Mouse (Mus musculus) testis, postnatal 10 days (tissue): Measurements from ENCODE around the gene Arhgap42.

Source experiments
- DNase-seq: peaks from one replicate; pipeline ENCODE4 v3.0.0; 2021; ENCODE audit warnings: low spot score

Arhgap42 gene

DNA sequence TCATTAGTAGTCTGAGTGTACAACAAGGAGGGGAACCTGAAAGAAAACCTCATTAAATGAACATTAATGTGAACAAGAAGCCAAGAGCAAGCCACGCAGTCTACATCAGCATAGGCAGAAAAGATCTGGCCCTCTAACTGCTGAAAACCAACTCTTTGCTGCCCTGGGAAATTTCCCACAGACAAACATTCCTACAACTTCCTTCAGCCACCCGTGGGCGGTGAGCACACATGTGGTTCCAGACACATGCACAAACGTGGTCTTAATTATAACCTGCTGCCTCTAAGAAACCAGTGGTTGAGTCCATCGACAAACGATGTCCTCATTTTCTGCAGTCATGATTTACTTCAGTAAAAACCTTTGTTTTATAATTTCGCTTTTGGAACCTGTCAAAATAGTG lies 96.3 kb downstream of the Arhgap42 start:
- no peak for DNase-seq

DNA sequence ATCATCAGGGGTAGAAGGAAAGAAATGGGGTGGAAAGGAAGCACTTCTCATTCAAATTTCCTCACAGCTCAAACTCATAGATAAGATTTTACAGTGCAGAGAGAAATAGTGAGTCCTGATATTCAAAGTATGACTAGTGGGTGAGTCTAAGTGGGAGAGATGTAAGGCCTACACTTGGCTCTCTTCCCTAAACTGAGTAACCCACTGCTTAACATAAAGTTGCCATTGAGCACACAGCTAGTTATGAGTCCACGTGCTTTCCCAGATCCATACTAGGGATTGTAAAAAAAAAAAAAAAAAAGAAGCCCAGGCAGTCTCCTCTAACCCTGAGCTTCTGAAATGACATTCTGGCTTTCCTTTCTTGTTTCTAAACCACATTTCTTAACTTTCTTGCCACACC lies 96.8 kb downstream of the Arhgap42 start:
- DNase-seq: no peak

DNA sequence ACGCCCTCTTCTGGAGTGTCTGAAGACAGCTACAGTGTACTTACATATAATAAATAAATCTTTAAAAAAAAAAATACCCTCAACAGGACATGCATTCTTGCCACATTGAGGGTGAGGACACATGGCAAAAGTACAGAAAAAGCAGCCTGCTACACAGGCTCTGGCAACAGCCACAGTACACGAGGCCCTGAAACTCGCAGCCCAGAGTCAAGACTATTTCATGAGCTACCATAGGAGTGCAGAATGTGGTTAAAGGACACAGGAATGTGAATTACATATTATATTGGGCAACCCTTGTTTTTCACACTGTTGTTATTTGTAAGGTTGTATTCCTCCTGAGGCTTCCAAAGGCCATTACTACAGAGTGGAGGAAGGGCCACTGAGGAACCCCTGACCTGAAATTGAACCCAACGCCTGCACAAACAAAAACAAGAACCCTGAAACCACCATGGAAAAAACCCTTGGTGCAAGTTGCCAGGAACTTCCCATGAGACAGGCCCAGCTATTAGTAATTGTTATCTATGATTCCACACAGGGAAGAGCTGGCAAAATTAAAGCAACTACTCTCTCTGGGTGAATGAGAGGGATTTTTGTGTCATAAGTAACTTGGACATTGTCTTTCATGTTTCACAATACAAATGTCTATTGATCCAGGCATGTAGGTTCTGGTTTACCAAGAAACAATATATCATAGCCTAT lies 109.8 kb downstream of the Arhgap42 start:
- DNase-seq: no peak

DNA sequence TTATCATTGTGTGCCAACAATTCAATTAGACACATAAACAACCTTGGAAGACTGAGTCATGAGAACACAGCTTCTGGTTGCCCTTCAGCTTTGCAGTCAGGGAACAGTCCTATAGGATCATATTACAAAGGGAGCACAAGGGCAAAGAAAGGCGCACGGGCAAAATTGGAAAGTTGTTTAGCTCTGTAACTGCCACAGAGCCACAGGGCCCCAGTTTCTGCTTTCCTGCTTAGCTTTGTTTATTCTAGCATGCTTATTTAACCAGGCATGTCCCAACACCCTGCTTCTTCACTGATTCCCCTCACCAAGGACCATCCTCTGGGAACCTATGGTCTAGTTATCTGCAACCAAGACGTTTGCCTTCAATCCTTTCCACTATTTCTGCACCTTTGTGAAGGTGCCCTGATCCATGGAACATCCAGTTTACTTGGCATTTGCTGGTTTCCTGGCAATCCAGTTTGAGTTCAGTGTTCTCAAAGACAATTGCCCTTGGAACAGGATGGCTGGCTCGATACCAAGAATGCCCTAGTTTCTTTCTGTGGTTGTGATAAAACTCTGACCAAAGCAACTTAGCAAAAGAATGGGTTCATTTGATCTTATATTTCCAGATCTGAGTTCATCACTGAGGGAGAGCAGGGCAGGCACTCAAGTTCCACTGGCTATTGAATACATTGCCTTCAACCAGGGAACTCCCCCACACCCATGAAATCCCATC lies 111.7 kb downstream of the Arhgap42 start:
- peak; percentile 41 for DNase-seq

DNA sequence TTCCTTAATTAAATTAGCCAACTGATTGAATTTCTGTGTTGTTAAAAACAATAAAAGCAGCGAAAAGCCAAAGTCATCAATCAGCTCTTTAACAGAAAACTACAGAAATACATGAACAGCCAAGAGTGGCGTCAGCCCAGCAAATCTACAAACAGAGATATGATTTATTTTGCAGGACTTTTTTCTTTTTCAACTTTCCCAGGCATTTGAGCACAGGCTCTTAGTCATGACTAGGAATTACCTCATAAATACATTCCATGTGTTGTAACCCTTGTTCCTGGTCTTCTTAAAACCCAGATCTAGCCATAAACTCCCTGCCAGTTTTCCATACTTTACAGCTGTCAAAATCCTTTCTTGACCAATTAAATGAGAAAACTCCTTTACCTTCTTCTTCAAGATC lies 114.7 kb downstream of the Arhgap42 start:
- DNase-seq: no peak

DNA sequence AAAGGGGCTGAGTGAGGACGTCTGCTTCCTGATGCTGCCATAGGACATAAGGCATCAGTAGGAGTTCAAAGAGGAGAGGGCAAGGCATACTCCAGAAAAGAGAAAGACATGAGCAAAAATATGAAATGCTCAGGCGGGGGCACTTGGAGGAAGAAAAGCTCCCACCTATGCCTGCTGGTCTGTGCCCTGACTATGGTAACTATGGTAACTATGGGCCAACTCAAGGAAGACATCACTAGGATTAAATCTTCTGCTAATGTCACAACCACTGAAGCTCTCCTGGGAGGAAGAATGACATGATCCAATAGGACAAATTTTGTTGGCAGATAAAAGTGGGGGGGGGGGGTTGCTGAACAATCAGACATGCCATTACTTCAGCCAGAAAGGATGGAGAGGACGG lies 124.6 kb downstream of the Arhgap42 start:
- DNase-seq: no peak

DNA sequence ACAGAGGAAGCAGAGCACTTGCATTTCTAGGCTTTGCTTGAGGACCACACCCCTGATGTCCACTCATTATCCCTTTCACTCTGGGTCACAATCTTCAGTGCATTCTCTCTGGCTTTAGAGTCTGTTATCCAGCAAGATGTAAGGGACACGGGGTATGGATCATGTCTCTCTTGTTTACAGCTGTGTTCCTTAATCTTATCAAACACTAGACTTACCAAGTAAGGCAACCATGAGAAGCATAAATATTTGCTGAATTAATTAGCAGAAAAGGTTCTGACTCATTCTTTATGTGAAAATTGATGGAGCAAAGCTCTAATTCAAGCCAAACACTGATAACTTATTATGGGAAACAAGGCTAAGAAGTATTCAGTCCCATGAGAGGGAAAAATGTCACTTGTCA lies 125.1 kb downstream of the Arhgap42 start:
- DNase-seq: no peak

DNA sequence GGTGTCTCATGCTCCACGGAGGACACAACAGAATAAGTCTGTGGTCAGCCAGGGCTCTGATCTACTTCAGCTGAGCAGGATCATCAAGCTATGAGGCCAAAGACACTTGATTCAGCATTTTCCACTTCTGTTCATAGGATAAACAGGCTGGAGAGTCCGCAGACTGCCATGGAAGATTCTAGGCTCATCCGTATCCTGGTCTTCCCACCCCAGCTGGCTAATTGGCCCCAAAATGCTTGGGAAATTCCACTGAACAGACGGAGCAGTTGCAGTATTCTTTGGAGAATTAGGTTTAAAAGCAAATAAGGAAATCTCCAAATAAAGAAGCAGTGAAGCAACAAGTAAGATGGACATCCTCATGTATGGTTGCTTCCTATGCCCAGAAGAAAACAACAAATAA lies 126.0 kb downstream of the Arhgap42 start:
- DNase-seq: no peak

DNA sequence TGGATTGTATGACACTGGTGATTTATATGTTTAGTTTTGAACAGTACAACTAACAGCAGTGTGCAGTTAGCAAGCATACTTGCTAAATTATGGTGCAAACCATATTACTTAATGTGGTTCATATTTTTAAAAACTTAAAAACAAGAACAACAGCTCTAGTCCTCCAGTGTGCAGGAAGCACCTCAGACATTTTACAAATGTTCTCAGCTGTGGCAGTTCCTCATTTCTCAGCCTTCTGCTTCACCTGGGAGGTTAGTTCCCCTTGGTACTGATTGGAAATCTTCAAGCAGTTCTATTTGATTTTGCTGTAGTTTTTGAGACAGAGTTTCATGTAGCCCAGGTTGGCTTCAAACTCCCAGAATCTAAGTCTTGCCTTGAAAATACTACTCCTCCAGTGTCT lies 131.2 kb downstream of the Arhgap42 start:
- no peak for DNase-seq

DNA sequence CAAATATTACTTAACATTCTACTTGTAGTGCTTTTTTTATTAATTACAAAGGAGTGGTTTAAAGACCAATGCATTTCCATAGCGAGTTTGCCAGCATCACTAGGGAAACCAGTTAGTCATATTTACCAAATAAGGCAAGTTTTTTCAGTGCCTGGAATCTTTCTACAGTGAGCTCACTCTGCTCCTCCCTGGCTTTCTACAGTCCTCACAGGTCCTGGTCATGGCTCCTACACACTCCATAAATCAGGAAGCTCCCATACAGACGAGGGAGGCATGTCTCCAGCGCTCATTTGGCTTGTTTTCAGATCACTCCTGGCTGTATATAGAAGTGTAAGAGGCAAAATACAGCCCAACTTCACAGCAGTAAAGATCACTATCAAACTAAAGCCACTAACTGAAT lies 134.1 kb downstream of the Arhgap42 start:
- no peak for DNase-seq

DNA sequence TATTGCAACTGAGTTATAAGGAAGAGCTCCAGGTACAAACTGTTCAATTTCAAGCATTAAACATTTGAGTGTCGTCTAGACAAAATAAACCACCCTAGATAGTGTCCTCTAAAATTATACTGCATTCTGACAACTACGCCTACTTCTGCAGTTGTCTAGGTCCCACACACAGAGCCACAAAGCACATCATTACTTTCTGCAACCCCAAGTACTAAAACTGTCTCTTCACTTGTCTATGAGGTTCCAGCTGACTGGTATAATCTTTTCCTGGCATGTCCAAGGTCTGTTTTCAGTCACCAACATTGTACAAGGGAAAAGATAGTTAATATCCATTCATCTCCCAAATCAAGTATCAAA lies 136.8 kb downstream of the Arhgap42 start:
- DNase-seq: no peak

DNA sequence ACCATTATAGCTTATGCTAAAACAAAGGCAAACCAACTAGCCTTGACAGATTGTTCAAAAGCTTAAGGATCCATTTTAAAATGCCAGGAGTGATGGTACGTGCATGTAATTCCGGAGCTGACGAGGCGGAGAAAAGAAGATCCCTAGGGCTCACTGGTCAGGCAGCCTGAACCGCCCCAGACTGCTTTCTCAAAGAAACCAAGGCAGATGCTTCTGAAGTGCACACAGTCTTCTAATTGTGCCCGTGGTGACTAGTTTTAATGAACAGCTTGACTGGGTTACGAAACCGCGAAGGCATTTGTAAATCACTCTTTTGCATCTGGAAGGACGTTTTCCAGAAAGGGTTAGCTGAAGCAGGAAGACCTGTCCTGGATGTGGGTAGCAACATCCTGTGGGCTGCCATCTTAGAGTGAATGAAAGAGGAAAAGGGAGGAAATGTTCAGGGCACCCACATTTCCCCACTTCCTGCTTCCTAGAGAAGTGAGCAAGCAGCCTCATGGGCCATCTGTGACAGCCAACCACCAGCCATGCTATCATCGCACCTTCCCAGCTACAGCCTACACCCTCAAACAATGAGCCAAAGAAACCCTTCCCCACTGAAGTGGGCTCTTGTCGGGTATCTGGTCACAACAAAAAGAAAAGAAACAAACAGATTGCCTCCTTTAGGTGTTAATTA lies 137.3 kb downstream of the Arhgap42 start:
- DNase-seq: no peak

DNA sequence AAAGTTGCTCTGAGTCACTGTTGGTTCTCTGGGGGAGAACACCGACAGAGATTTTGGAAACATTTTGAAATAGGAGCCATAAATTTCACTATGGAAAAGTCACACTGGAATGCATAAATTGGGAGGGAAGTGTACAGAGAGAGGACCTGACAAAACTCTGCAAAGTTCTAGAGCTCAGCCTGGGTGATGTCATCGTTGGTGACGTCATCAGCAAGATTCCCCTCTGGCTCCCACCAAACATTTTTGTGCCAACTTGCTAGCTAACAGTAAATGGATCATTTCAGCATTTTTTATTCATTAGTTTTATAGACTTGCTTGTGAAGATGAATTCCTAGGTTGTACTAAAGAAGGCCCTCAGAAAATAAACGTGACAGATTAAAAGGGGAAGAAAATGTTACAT lies 137.8 kb downstream of the Arhgap42 start:
- DNase-seq: no peak

DNA sequence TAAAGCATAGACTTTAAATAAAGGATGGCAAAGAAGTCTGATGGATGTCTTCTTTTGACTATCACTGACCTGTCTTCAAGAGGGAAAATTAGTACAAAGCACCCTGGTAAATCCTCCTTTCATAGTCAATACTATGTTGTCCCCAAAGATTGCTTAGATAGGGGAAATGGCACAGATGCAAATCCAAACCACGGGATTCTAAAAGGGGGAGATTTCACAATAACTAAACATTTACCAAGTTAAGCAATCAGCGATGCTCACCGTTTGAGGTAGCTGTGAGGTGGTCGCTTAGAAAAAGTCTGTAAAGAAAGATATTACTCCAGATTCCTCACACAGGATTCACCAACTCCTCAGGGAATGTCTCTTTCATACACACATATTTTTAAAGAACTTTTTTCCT lies 141.1 kb downstream of the Arhgap42 start:
- DNase-seq: no peak

DNA sequence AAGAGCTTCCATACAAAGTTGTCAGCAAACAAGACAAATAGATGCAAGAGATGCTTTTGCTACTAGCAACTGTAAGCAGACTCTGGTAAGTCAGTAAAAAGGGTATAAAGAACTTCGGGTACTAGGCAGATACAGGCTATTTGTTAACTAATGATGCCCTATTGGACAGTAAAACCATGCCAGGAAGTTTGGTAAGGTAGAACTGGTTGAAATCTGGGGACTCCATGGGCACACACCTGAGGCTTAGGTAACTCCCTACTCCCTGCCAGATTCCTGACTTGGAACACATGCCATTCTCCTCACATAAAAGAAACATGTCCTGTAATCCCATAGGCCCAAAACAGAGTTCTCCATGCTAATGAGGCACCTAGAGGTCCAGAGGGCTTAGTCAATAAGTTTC lies 142.1 kb downstream of the Arhgap42 start:
- DNase-seq: no peak

DNA sequence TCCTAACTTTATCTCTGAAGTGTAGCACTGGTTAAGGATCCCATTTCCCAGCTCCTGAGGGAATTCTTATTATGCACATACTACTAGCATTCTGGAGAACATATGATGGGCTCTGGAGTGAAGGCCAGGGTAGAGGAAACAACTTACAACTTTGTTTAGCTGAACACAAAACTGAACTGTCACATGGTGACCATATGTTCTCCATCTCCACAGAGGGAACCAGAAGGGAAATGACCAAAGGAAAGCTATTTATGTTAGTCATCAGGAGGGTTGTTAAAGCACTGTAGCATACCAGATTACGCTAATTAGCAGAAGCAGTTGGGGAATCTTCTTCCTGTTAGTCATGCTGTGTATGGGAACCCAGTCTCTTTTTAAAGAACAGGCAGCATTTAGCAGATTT lies 145.8 kb downstream of the Arhgap42 start:
- DNase-seq: no peak

DNA sequence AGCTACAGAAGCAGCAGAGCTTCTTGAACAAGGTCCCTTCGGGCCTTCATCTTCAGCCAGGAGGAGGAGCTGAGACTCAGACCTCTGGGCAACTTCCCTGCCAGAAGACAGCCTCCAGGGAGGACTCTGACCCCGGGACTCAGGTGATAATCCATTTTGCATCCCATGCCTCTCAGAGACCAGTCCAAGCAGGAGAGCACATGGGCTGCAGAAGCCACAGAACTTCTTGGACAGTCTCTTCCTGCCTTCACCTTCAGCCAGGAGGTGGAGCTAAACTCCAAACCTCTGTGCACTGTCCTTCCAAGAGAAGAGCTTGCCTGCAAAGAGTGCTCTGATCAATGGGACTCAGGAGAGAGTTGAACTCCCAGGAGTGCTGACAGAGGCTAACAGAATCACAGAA lies 155.5 kb downstream of the Arhgap42 start:
- DNase-seq: no peak

DNA sequence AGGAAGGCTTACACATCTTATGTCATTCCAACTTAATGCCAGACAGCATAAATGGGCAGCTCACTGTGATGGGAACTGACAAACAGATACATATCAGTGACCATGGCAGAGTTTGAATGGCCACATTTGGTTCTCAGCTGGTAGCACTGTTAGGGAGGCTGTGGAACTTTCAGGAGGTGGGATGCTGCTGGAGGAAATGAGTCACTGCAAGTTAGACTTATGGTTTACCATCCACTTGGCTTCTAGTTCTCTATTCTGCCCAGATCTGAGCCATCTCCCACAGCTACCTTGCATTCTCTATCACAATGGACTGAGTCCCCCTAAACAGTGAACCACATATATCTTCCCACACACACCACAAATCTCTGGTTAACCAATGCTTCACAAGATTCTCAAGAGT lies 186.0 kb downstream of the Arhgap42 start:
- no peak for DNase-seq

DNA sequence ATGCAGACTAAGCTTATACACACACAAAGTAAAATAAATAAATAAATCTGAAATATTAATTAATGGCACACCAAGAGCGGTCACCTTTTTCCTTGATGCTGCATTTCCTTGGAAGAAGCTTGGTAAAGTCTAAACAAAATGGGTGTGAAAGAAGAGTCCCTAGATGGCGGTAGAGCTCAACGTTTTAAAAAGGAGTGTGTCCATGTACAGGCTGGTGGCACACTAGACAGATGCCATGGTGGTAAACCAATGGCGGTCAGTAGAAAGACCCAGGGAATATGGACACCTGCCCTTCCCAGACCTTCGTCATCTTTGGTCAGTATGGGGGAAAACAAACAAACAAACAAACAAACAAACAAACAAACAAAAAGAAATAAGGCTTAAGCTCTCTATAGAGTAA lies 187.7 kb downstream of the Arhgap42 start:
- no peak for DNase-seq

DNA sequence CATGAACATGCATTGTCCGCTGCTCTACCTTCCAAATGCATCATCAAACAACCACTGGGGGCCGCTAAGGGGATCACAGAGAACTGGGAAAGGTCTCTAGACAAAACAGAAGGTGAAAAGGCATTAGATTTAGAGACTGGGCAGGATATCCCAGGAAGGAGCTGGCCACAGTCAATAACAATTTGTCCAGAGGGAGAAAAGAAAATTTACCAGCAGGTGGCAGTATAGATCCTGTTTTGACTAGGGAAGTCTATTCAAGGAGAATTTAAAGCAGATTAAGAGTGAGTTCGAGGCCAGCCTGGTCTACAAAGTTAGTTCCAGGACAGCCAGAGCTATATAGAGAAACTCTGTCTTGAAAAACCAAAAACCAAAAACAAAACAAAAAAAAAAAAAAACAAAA lies 189.7 kb downstream of the Arhgap42 start:
- no peak for DNase-seq

DNA sequence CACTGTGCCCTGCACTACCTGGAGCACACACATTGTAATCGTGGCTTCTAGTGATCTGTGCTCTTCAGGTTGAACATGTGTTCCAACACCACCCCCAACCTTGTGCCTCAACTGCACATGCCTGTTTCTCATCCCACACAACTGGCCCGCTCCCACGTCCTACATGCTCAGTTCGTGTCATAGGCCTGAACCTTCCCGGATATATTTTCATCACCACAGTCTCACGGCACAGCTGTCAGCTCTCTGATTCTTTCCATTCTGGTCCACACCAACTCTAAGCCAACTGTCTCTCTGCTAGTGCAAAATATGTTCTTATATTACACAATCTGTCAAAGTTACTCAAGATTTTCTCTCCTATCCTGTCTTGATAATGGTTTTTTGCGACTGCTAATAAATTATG lies 197.9 kb downstream of the Arhgap42 start:
- no peak for DNase-seq

DNA sequence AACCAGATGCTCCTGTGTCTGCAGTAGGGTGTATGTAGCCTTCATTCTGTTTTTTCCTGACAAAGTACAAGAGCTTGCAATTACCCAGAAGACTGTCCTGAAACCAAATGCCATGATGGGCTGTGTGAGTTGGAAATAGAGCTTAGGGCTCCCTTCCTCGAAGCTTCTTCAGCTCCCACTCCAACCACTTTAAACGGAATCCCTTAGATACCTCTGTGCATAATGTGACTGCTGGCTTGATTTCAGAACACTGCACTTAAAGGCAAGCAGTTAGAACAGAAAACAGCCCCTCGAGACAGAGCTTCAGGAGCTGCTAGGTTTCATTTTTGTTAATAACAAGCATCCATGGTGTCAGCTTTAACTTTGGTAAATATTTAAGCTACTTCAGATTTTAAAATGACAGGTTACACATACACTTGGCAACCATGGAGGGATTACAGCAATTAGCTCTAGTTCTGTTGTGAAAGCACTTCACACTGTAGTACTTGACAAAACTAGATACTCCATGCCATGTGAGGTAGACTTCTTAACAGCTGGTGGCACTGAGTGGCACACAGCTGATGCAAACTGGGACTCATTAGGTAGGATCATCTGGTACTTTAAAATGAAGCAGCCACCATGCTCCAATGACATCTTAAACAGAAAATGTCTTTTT lies 201.8 kb downstream of the Arhgap42 start:
- DNase-seq: no peak

DNA sequence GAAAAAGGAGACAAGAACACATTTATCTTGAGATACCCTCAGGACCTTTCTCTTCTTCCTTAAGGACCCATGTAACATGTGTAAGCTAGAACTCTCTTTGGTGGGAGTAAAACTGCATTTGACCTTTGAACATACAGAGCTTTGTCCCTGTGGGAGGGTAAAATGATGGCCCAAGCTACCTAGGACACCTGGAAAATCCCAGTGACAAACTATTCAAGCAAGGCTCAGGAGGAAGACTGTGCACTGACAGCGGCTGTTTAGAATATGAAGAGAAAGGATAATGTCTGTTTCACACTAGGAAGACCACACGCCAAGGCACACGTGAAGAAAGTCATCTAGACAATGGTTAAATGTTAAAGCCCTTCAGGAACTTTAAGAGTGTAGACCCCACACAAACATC lies 211.0 kb downstream of the Arhgap42 start:
- no peak for DNase-seq
